Mouse (Mus musculus) embryonic fibroblast, embryonic 13.5 days (primary cell): Measurements from ENCODE around the gene Gm5134.

Experiments used
- CTCF ChIP-seq: IDR thresholded peaks from 2 replicates; pipeline ENCODE4 v1.5.1; 2011; ENCODE audit warnings: mild to moderate bottlenecking, control low read depth, low read length, moderate library complexity, borderline replicate concordance; ENCODE audit not compliant: insufficient read depth
- POLR2A ChIP-seq: IDR thresholded peaks from 2 replicates; pipeline ENCODE4 v1.6.1; 2011; ENCODE audit warnings: low read depth, mild to moderate bottlenecking, control low read depth, low read length, moderate library complexity

GRCm38 (mm10) chr10:76035277-76035676 is 81.0 kb downstream of the Gm5134 start:
- TF ChIP-seq POLR2A (no peak), CTCF (no peak)
